Mouse (Mus musculus): Measurements from ENCODE around the gene Inf2. TPM values are rescaled to one million over a fixed set of nuclear protein-coding genes. Genes with fewer than 3 reads are reported as not detected.

Inf2 gene
- total and polyA plus RNA-seq, 2 experiments from 2014 or later = 1.4 to 5.9 TPM

GRCm38 (mm10) chr12:112556531-112557060 lies 32.0 kb upstream of the Inf2 start:
- H3K36me3 ChIP-seq (ENCODE audit: insufficient read depth, low read length) = no peaks in the 10 kb centered on the region
- H3K27me3 ChIP-seq (ENCODE audit: insufficient read depth, low read length) = no peaks in the 10 kb centered on the region
- no peak overlapping the region for H3K9ac ChIP-seq (replicated peaks; ENCODE audit: low read length)
- no peaks in the 10 kb centered on the region for H3K9me3 ChIP-seq (ENCODE audit: low read length)
- no peak for TF ChIP-seq CTCF (IDR thresholded peaks at IDR 0.05; ENCODE audit: low read depth)
- 60% methylated on average over 9 of the region's 9 CpGs for WGBS
- no peak for ATAC-seq
- H3K4me1 ChIP-seq (ENCODE audit: insufficient read depth, low read length) = no peaks in the 10 kb centered on the region
- no peak for DNase-seq (ENCODE audit: low spot score)
- no peak overlapping the region for H3K4me3 ChIP-seq (ENCODE audit: low read length)
- no peak overlapping the region for H3K27ac ChIP-seq
- H3K4me2 ChIP-seq (ENCODE audit: low read depth, low read length) = no peak overlapping the region

- ATAC-seq = no peak
- Histone ChIP-seq H3K4me1 (ENCODE audit: insufficient read depth, low read length) (no peaks in the 10 kb centered on the region), H3K4me2 (ENCODE audit: low read depth, low read length) (no peak overlapping the region), H3K4me3 (ENCODE audit: low read length) (no peak overlapping the region), H3K27ac (no peak overlapping the region), H3K9me3 (ENCODE audit: low read length) (no peaks in the 10 kb centered on the region), H3K27me3 (ENCODE audit: insufficient read depth, low read length) (no peaks in the 10 kb centered on the region), H3K9ac (replicated peaks; ENCODE audit: low read length) (no peak overlapping the region), H3K36me3 (ENCODE audit: insufficient read depth, low read length) (no peaks in the 10 kb centered on the region)
- DNase-seq (ENCODE audit: low spot score) = no peak
- WGBS = 79% methylated on average over 5 of the region's 5 CpGs
- TF ChIP-seq CTCF (IDR thresholded peaks at IDR 0.05; ENCODE audit: low read depth) = no peak
Observed at GRCm38 (mm10) chr12:112557219-112557618, 31.4 kb upstream of the Inf2 start.

- no peak overlapping the region for H3K4me2 ChIP-seq (ENCODE audit: low read depth, low read length)
Observed at GRCm38 (mm10) chr12:112559231-112559630, 29.4 kb upstream of the Inf2 start.

GRCm38 (mm10) chr12:112559671-112560070 lies 28.9 kb upstream of the Inf2 start:
- H3K4me2 ChIP-seq (ENCODE audit: low read depth, low read length) = no peak overlapping the region
- H3K36me3 ChIP-seq (ENCODE audit: insufficient read depth, low read length) = no peaks in the 10 kb centered on the region
- 67% methylated on average over 6 of the region's 6 CpGs for WGBS
- H3K9me3 ChIP-seq (ENCODE audit: low read length) = no peaks in the 10 kb centered on the region
- DNase-seq (ENCODE audit: low spot score) (no peak), ATAC-seq (no peak)
- no peak overlapping the region for H3K27ac ChIP-seq
- no peak overlapping the region for H3K4me3 ChIP-seq (ENCODE audit: low read length)
- no peaks in the 10 kb centered on the region for H3K4me1 ChIP-seq (ENCODE audit: insufficient read depth, low read length)
- no peaks in the 10 kb centered on the region for H3K27me3 ChIP-seq (ENCODE audit: insufficient read depth, low read length)
- TF ChIP-seq CTCF (IDR thresholded peaks at IDR 0.05; ENCODE audit: low read depth) = no peak
- no peak overlapping the region for H3K9ac ChIP-seq (replicated peaks; ENCODE audit: low read length)

More at GRCm38 (mm10) chr12:112559231-112559630, 29.4 kb upstream of the Inf2 start:
- Histone ChIP-seq H3K36me3 (ENCODE audit: insufficient read depth, low read length) (no peaks in the 10 kb centered on the region), H3K9ac (replicated peaks; ENCODE audit: low read length) (no peak overlapping the region), H3K27ac (no peak overlapping the region), H3K27me3 (ENCODE audit: insufficient read depth, low read length) (no peaks in the 10 kb centered on the region), H3K9me3 (ENCODE audit: low read length) (no peaks in the 10 kb centered on the region), H3K4me3 (ENCODE audit: low read length) (no peak overlapping the region), H3K4me1 (ENCODE audit: insufficient read depth, low read length) (no peaks in the 10 kb centered on the region)
- no peak for DNase-seq (ENCODE audit: low spot score)
- WGBS = 33% methylated on average over 3 of the region's 3 CpGs
- no peak for TF ChIP-seq CTCF (IDR thresholded peaks at IDR 0.05; ENCODE audit: low read depth)
- no peak for ATAC-seq

GRCm38 (mm10) chr12:112560176-112560797 lies 28.3 kb upstream of the Inf2 start:
- no peaks in the 10 kb centered on the region for H3K4me1 ChIP-seq (ENCODE audit: insufficient read depth, low read length)
- no peaks in the 10 kb centered on the region for H3K27me3 ChIP-seq (ENCODE audit: insufficient read depth, low read length)
- no peak for DNase-seq (ENCODE audit: low spot score)
- ATAC-seq = 0 out of 2 replicates have a peak, but pooled peaks have one; percentile 27
- H3K4me2 ChIP-seq (ENCODE audit: low read depth, low read length) = no peak overlapping the region
- H3K27ac ChIP-seq = no peak overlapping the region
- H3K4me3 ChIP-seq (ENCODE audit: low read length) = no peak overlapping the region
- no peak overlapping the region for H3K9ac ChIP-seq (replicated peaks; ENCODE audit: low read length)
- no peaks in the 10 kb centered on the region for H3K36me3 ChIP-seq (ENCODE audit: insufficient read depth, low read length)
- TF ChIP-seq CTCF (IDR thresholded peaks at IDR 0.05; ENCODE audit: low read depth) = peak; percentile 52; the same call in 1 of the 2 replicates
- no peaks in the 10 kb centered on the region for H3K9me3 ChIP-seq (ENCODE audit: low read length)
- 53% methylated on average over 3 of the region's 5 CpGs for WGBS

GRCm38 (mm10) chr12:112561163-112561562 lies 27.4 kb upstream of the Inf2 start:
- Histone ChIP-seq H3K27me3 (ENCODE audit: insufficient read depth, low read length) (no peaks in the 10 kb centered on the region), H3K36me3 (ENCODE audit: insufficient read depth, low read length) (no peaks in the 10 kb centered on the region), H3K27ac (no peak overlapping the region), H3K9ac (replicated peaks; ENCODE audit: low read length) (no peak overlapping the region), H3K9me3 (ENCODE audit: low read length) (no peaks in the 10 kb centered on the region), H3K4me3 (ENCODE audit: low read length) (no peak overlapping the region), H3K4me2 (ENCODE audit: low read depth, low read length) (no peak overlapping the region), H3K4me1 (ENCODE audit: insufficient read depth, low read length) (no peaks in the 10 kb centered on the region)
- TF ChIP-seq CTCF (IDR thresholded peaks at IDR 0.05; ENCODE audit: low read depth) = no peak
- 53% methylated on average over 3 of the region's 3 CpGs for WGBS
- DNase-seq (ENCODE audit: low spot score) (no peak), ATAC-seq (no peak)

- no peak overlapping the region for H3K9ac ChIP-seq (replicated peaks; ENCODE audit: low read length)
- H3K36me3 ChIP-seq (ENCODE audit: insufficient read depth, low read length) = no peaks in the 10 kb centered on the region
- ATAC-seq = no peak
- DNase-seq (ENCODE audit: low spot score) = no peak
- H3K27ac ChIP-seq = no peak overlapping the region
- no peak overlapping the region for H3K4me2 ChIP-seq (ENCODE audit: low read depth, low read length)
- no peaks in the 10 kb centered on the region for H3K27me3 ChIP-seq (ENCODE audit: insufficient read depth, low read length)
- no peak overlapping the region for H3K4me3 ChIP-seq (ENCODE audit: low read length)
- H3K9me3 ChIP-seq (ENCODE audit: low read length) = no peaks in the 10 kb centered on the region
- no peak for TF ChIP-seq CTCF (IDR thresholded peaks at IDR 0.05; ENCODE audit: low read depth)
- no peaks in the 10 kb centered on the region for H3K4me1 ChIP-seq (ENCODE audit: insufficient read depth, low read length)
- 79% methylated on average over 5 of the region's 5 CpGs for WGBS
Observed at GRCm38 (mm10) chr12:112562462-112562861, 26.1 kb upstream of the Inf2 start.
